Mouse (Mus musculus) neural tube, embryonic 11.5 days (tissue): ENCODE measurements at regions not wholly inside any gene's neighbourhood (a gene's known extent, or its start where the extent isn't known, plus 50 kb on each side); places are given as distances from the start of the nearest gene placed in this dataset.
A peak's percentile ranks its signal among the peaks of the same experiment; 100 is the strongest.
"Not testable (repeated sequence)": the region's sequence is repeated elsewhere in the genome, so short reads cannot be mapped to it uniquely, and the experiment has no call there.

ENCODE experiments used
- ATAC-seq: fragments of 200-750 bp; cut with Nextera tagmentation; 2 replicates; pipeline ENCODE4 v1.8.0; 2017; ENCODE audit warnings: moderate number of reproducible peaks, mild to moderate bottlenecking, moderate TSS enrichment, moderate library complexity; ENCODE audit not compliant: insufficient read depth, low FRiP score, low TSS enrichment
- DNase-seq: peaks from one replicate; pipeline ENCODE4 v3.0.0-alpha.2; 2015; ENCODE audit warnings: low spot score
- H3K27ac ChIP-seq: fragments of 300-500 bp; sonication (generic); 2 replicates; pipeline ENCODE4 v1.5.1; 2014; ENCODE audit warnings: low read depth, mild to moderate bottlenecking, low read length
- H3K27me3 ChIP-seq: fragments of 300-500 bp; sonication (generic); 2 replicates; pipeline ENCODE4 v1.6.1; 2014; ENCODE audit warnings: mild to moderate bottlenecking, low read length, mixed read lengths; ENCODE audit not compliant: control insufficient read depth, insufficient read depth
- H3K36me3 ChIP-seq: fragments of 300-500 bp; sonication (generic); 2 replicates; pipeline ENCODE4 v1.6.1; 2014; ENCODE audit warnings: mild to moderate bottlenecking, low read length, moderate library complexity, mixed read lengths; ENCODE audit not compliant: control insufficient read depth, insufficient read depth
- H3K4me1 ChIP-seq: fragments of 300-500 bp; sonication (generic); 2 replicates; pipeline ENCODE4 v1.6.1; 2014; ENCODE audit warnings: low read length, mixed read lengths; ENCODE audit not compliant: control insufficient read depth, insufficient read depth
- H3K4me2 ChIP-seq: fragments of 300-500 bp; sonication (generic); 2 replicates; pipeline ENCODE4 v1.6.1; 2014; ENCODE audit warnings: low read depth, mild to moderate bottlenecking, moderate library complexity
- H3K4me3 ChIP-seq: fragments of 300-500 bp; sonication (generic); 2 replicates; pipeline ENCODE4 v1.5.1; 2014; ENCODE audit warnings: low read depth, low read length
- H3K9ac ChIP-seq: fragments of 300-500 bp; sonication (generic); 2 replicates; pipeline ENCODE4 v1.6.1; 2014; ENCODE audit warnings: mild to moderate bottlenecking, low read length
- H3K9me3 ChIP-seq: fragments of 300-500 bp; sonication (generic); 2 replicates; pipeline ENCODE4 v1.6.1; 2016; ENCODE audit warnings: low read length; ENCODE audit not compliant: control insufficient read depth
- WGBS: fragments of 180-500 bp; shearing (Covaris S2); extraction: QIAGEN DNeasy Blood & Tissue Kit; methylation state at CpG from one replicate; pipeline ENCODE4 v1.1.7; 2014; 5-methylcytosine and 5-hydroxymethylcytosine counted together

- WGBS: 75% methylated on average over 6 of the region's 6 CpGs
- Histone ChIP-seq H3K9me3 (no peaks in the 10 kb centered on the region), H3K4me3 (no peak overlapping the region), H3K4me1 (no peaks in the 10 kb centered on the region), H3K27me3 (no peaks in the 10 kb centered on the region), H3K9ac (no peak overlapping the region), H3K27ac (no peak overlapping the region), H3K36me3 (no peaks in the 10 kb centered on the region), H3K4me2 (no peak overlapping the region)
- ATAC-seq (no peak), DNase-seq (peak; percentile 67)
These were observed 168.8 kb upstream of the Olfr1324 start for GRCm38 (mm10) chrX:50597105-50597504.

GRCm38 (mm10) chrX:50594976-50595375, 166.7 kb upstream of the Olfr1324 start:
- H3K9ac ChIP-seq, DNase-seq, H3K4me2 ChIP-seq, ATAC-seq, H3K36me3 ChIP-seq, H3K27ac ChIP-seq, H3K4me3 ChIP-seq, H3K9me3 ChIP-seq, H3K4me1 ChIP-seq, H3K27me3 ChIP-seq: not testable (repeated sequence)
- 82% methylated on average over 4 of the region's 4 CpGs for WGBS

GRCm38 (mm10) chrX:50591477-50591876, 163.2 kb upstream of the Olfr1324 start:
- no peak overlapping the region for H3K4me2 ChIP-seq

GRCm38 (mm10) chrX:50590673-50591341, 162.5 kb upstream of the Olfr1324 start:
- Histone ChIP-seq H3K27me3 (no peaks in the 10 kb centered on the region), H3K4me3 (no peak overlapping the region), H3K4me2 (no peak overlapping the region), H3K9me3 (no peaks in the 10 kb centered on the region), H3K27ac (no peak overlapping the region), H3K9ac (no peak overlapping the region), H3K36me3 (no peaks in the 10 kb centered on the region), H3K4me1 (no peaks in the 10 kb centered on the region)
- ATAC-seq: no peak
- WGBS: 72% methylated on average over 8 of the region's 8 CpGs
- DNase-seq: peak; percentile 73

More at GRCm38 (mm10) chrX:50591477-50591876, 163.2 kb upstream of the Olfr1324 start:
- Histone ChIP-seq H3K4me3 (no peak overlapping the region), H3K9me3 (no peaks in the 10 kb centered on the region), H3K4me1 (no peaks in the 10 kb centered on the region), H3K9ac (no peak overlapping the region), H3K27ac (no peak overlapping the region), H3K27me3 (no peaks in the 10 kb centered on the region), H3K36me3 (no peaks in the 10 kb centered on the region)
- DNase-seq (peak; percentile 37), ATAC-seq (no peak)
- 66% methylated on average over 4 of the region's 4 CpGs for WGBS

DNA sequence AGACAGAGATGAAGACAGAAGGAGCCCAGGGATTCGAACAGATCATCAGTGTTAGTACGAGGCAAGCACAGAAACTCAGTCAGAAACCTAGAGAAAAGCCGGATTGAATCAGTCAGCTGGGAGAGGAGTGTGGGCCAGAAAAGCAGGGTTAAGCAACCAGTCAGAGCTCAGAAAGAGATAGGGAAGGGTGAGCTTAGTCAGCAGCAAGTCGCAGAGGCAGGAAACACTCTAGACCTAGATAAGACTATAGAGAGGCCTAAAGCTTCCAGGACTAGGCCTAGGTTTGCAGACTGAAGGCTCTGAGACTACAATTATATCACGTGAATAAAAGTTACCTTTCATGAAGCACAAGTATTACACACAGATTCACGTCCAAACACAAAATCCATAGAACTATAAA, 160.6 kb upstream of the Olfr1324 start:
- Histone ChIP-seq H3K4me1 (no peaks in the 10 kb centered on the region), H3K27ac (no peak overlapping the region), H3K4me2 (no peak overlapping the region), H3K4me3 (no peak overlapping the region), H3K27me3 (no peaks in the 10 kb centered on the region), H3K36me3 (no peaks in the 10 kb centered on the region), H3K9ac (no peak overlapping the region), H3K9me3 (no peaks in the 10 kb centered on the region)
- no peak for ATAC-seq
- DNase-seq: no peak
- WGBS: 93% methylated on average over 6 of the region's 6 CpGs

GRCm38 (mm10) chrX:50583741-50584580, 155.7 kb upstream of the Olfr1324 start:
- H3K4me3 ChIP-seq: no peak overlapping the region
- H3K27ac ChIP-seq: no peak overlapping the region
- 71% methylated on average over 12 of the region's 12 CpGs for WGBS

GRCm38 (mm10) chrX:50580200-50580599, 151.9 kb upstream of the Olfr1324 start:
- no peak overlapping the region for H3K4me3 ChIP-seq
- WGBS: 64% methylated on average over 7 of the region's 7 CpGs
- ATAC-seq: no peak

More at GRCm38 (mm10) chrX:50583741-50584580, 155.7 kb upstream of the Olfr1324 start:
- Histone ChIP-seq H3K4me2 (no peak overlapping the region), H3K9me3 (no peaks in the 10 kb centered on the region), H3K36me3 (no peaks in the 10 kb centered on the region), H3K27me3 (no peaks in the 10 kb centered on the region), H3K4me1 (no peaks in the 10 kb centered on the region), H3K9ac (no peak overlapping the region)
- no peak for ATAC-seq
- peak; percentile 55 for DNase-seq

DNA sequence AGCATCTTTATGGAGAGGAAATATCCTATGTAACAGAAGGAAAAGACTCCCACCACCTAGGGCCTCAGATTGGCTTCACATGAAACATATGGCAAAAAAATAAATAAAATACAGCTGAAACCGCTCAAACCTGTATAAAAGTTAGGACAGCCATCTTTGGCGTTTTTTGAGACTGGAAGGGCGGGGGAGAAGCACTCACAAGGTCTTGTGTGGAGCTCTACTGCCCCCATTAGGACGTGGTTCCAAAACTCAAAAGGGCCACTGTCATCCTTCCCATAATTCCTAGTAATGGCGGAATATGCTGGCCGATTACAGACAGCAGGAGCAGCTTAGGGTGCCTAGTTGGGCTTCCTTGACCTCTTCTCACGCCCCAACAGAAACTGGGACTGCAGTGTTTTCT, 148.5 kb upstream of the Olfr1324 start:
- DNase-seq: peak; percentile 69
- H3K9me3 ChIP-seq: no peaks in the 10 kb centered on the region
- 58% methylated on average over 7 of the region's 7 CpGs for WGBS
- no peaks in the 10 kb centered on the region for H3K4me1 ChIP-seq
- no peak for ATAC-seq
- 0 out of 2 replicates have a peak overlapping the region, but pooled peaks have one; percentile 12 for H3K4me2 ChIP-seq
- H3K27me3 ChIP-seq: no peaks in the 10 kb centered on the region
- no peak overlapping the region for H3K4me3 ChIP-seq
- no peak overlapping the region; the same call in 1 of the 2 replicates for H3K9ac ChIP-seq
- H3K36me3 ChIP-seq: no peaks in the 10 kb centered on the region
- H3K27ac ChIP-seq: no peak overlapping the region

More at GRCm38 (mm10) chrX:50580200-50580599, 151.9 kb upstream of the Olfr1324 start:
- Histone ChIP-seq H3K9ac (no peak overlapping the region), H3K27ac (no peak overlapping the region), H3K4me1 (no peaks in the 10 kb centered on the region), H3K9me3 (no peaks in the 10 kb centered on the region), H3K4me2 (no peak overlapping the region), H3K27me3 (no peaks in the 10 kb centered on the region), H3K36me3 (no peaks in the 10 kb centered on the region)
- peak; percentile 55 for DNase-seq
